Mouse (Mus musculus) erythroblast, adult 5-6 weeks (primary cell): ENCODE data around the gene Nkx2-9. TPM values are rescaled to one million over a fixed set of nuclear protein-coding genes. Genes with fewer than 3 reads are reported as not detected.
A peak's percentile ranks its signal among the peaks of the same experiment; 100 is the strongest.

Experiments
- ATAC-seq: replicated peaks from 2 replicates; pipeline ENCODE4 v1.8.0; 2016; ENCODE audit warnings: moderate number of reproducible peaks, mild to moderate bottlenecking, moderate TSS enrichment, inconsistent platforms; ENCODE audit not compliant: poor library complexity, low FRiP score, severe bottlenecking
- total RNA-seq, 2 experiments: library from RNA; stranded (forward) in 1 of 2; stranded (reverse) in 1 of 2; fragments of 150-400 nt in 1 of 2; fragments of 200-764, 138-1000 nt in 1 of 2; gene quantifications; 2 replicates each; pipeline versions ENCODE4 v1.2.3 to v1.2.4; 2015 to 2017; ENCODE audit warnings: low replicate concordance in 2 of 2

Gene Nkx2-9
- total RNA-seq (2015; ENCODE audit: low replicate concordance), result not detected in 2 replicates
- not detected in 2 replicates for total RNA-seq (2017; ENCODE audit: low replicate concordance)

DNA sequence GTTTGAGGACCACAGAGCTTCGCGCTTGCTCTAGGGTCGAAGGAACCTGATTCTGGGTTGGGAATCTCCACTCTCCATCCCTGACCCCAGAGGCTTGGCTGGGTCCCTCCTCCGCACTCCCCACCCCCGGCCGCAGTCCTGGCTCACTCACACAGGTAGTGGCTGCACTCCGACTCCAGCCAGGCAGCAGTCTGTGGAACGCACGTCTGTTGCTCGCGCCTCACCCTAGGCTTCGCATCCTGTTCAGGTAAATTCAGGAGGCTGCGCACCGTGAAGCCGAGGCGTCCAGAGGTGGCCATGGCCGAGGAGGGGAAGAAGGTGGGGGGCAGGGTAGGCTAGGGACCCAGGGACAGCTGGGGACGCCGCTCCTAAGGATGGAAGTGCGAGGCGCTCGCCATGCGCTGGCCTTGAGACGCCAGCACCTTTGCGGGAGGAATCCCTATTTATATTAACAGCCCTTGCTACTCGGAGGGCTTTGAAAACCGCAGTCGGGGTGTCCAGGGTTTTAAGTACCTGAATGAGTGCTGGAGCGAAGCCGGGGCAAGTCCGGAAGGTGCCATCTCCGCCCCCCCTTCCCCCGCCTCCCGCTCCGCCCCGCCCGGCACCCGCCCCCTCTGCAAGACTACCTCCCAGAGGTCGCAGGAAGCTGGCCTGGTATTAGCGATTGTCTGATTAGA, at the start of gene Nkx2-9:
TSS of gene Nkx2-9 (minus strand) at position 524 of the 677 bp plus-strand sequence.
- ATAC-seq, result 0 out of 2 replicates have a peak, but pooled peaks have one; percentile 46

DNA sequence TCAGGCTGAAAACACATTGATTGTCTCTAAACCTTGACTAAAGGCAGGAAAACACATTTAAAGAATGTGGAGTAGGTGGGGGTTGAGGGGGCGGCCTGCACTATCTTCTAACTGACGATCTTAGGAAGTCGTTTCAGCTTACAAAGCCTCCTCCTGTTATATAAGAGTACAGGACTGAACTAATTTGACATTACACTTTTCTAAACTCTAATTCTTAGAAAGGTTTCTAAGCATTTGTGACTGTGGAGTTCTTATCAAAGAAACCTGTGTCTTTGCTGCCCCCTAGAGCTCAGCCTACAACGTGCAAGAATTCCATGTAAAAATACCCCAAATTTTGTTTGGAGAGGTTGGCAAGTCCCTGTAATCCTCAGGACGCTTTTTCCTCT, 24.1 kb upstream of the Nkx2-9 start:
- ATAC-seq, result no peak

DNA sequence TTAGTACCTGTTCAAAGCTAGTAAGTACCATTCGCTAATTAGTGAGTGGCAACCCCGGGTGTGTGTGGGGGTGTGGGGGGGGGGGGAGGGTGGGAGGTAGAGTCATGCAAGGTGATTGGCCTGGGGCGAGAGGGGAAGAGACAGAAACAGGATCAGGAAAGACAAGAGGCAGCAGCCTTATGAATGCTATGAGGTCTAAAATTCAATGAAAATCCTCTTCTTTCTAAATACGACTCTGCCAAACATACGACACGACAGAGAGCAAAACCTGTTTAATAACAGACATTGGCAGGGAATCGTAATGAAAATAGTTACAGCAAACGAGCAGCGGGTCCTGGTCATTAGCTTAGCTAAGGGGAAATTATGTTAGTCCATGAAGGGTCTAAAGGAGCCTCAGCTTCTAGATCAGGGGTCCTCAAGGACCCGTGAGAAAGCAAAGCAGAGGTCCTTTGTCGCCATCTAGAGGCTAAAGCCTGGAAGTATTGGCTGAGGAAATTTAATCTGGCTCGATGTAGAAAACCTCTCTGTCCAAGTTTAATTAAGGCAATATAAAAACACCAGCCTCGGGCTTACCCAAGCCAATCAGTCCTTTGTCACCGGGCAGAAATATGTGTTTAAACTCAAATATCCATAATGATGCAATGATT, 23.6 kb upstream of the Nkx2-9 start:
- ATAC-seq, result no peak

DNA sequence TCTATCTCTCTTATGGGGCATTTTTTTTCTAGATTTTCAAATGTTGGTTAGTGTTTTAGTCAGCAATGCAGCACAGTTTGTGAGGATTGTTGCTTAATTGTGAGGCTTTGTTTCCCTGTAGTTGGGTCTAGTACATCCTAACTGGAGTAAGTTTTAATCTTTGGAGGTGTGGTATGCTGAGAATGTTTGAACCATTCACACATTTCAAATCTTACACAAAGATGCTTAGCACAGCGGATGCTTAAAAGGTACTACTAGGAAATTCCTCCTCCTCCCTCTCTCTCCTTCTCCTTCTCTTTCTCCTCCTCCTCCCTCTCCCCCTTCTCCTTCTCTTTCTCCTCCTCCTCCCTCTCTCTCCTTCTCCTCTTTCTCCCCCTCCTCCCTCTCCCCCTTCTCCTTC, 3.0 kb upstream of the Nkx2-9 start:
- ATAC-seq, result no peak

DNA sequence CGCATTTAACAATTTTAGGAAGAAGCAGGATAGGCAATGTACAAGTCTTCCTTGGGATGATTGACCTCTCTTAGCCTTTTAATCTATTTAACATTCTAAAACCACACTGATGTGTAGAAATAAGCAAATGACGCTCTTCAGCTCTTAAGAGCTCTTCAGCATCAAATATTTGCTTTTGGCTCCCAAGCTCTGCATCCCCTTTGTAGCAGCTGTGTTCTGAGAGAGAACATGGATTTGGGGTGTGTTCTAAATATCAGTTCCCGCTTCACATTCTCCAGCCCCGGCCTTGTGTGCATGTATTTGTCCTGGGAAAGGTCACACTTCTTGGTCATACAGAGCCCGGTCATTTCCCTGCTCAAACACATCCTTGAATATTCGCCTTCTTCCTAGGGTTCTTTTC, 2.3 kb upstream of the Nkx2-9 start:
- no peak for ATAC-seq

DNA sequence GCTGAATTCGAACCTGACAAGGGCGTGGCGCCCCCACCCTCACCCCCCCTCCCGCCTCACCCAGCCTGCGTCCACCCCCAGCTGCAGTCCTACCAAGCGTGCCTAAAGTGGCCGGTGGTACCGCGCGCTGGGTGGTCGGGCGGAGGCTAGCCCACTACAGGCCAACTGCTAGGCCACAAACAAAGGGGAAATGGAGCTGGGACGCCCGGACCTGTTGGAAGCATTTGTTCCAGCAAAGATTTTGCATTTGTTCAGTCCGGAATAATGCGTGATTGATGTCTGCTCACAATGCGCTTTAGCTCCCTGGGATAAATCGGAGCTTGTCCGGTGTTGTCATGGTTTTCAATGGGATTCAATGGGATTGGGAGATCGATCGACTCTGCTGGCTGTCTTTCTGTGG, 1.4 kb upstream of the Nkx2-9 start:
- no peak for ATAC-seq

DNA sequence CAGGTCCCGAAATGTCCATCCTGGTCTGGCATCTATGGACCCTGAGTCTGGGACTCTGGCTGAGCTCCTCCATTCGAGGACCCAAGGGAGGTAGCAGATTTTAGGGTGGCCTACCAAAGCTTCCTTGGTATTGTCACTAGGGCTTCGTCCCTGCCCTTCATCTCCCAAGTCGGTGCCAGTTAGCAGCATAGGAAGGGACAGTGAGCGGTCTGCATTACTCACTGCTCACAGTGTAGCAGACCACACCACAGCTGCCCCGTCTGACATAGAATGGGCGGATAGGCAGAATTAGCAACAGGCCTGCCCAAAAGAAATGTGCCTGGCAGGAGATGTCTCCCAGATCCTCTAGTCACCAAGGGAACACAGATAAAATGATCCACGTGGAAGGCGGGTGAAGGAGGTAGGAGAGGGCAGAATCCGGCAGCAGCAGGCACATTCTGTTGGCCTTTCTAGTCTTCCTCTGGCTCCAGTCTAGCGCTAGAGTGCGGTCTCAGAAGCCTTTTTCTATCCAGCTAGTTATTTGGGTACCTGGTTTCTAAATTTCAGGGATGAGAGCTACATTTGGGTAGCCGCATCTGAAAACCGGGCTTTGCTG, 929 bp upstream of the Nkx2-9 start:
- no peak for ATAC-seq

DNA sequence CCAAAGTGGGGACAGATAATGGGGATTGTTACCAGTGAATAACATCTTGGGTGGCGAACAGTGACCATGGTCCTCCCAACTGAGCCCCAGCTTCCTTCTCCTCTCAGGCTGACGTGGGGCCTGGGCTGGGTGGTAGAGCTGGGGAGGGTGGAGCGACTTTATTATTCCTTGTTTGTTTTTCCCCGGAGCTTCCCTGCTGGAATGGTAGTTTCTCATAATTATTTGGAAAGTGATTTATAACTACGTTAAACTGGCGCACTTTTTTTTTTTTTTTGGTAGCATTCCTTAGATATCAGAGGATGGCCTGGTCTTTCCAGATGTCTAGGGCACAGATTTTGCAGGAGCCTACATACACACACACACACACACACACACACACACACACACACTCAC, 350 bp upstream of the Nkx2-9 start:
- ATAC-seq, result no peak

DNA sequence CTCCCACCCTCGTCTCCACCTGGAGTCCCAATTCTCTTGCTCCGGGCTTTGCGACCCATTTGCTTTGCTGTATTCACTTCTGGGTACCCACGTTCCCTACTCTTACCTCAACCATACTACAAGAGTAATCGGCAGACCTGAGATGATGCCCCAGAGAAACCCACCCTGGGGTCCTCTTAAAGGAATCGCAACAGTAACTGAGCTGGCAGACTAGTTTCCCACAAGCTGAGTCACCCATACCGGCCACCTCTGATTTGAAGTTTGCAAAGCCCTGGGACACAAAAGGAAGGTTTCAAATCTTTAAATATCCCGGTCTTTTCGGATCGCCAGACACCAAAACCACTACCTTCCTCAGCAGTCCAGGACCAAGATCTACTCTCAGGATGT, 742 bp downstream of the Nkx2-9 start:
- no peak for ATAC-seq

DNA sequence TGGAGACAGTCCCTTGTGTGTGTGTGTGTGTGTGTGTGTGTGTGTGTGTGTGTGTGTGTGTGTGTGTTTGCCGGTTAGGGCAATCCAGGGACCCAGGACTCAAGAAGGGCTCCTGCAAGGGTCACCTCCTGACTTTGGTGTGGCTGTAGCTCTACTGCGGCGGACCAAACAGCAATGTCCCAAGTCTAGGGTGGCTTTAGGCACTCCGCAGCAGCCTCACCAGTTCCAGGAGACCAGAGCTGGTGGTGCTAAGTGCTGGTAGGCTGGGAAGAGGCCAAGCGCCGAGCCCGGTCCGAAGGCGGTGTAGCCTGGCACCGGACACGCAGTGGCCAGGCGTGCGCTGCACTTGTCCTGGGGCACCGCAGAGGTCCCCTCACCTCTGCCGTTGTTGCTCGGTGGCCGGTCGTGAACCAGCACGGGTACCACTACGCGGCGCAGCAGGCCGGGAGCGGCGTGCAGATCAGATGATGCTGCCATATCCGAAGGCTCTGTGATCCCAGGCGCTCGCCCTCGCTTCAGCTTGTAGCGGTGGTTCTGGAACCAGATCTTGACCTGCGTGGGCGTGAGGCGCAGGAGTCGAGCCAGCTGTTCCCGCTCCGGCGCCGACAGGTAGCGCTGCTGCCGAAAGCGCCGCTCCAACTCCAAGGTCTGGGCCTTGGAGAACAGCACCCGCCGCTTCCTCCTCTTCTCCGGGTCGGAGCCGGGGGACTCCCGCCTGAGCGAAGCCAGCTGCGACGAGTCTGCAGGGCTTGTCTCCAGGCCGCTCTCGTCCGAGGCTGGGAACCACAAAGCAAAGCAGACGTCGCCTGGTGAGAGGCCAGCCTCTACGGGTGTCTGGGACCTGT, 1.4 kb downstream of the Nkx2-9 start:
- ATAC-seq, result no peak

DNA sequence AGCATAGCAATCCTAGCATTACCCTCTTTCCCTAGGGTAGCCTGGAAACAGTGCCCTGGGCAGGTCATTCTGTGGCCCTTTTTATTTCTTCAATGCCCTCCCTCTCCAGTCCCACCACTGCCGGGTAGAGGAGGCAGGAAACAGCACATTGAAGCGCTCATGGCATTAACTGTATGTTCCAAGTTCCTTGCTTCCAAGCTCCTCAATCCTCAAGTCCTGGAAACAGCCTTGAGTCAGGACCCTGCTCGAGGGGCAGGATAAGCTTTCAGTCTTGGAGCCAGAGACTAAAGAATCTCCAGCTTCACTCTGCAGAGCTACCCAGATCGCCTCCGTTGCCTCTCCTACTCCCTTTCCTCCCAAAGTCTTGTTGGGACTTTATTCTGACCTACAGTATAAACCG, 2.2 kb downstream of the Nkx2-9 start:
- no peak for ATAC-seq

DNA sequence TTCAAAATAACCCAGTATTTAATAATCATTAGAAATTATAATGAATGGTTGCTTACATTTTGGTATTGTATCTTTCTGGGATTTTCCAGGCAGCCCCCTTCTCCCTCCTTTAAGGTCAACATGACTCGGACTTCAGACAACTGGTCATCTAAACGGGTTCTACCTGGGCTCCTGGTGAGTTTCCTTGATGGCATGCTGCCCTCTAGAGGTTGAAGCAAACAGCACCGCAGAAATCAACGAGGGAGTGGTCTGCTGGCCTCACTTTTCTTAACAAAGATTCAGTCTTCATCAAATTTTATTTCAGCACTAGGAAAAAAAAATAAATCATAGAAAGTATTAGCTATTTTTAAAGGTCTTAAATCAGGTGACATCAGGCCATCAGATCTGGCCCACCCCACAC, 21.4 kb downstream of the Nkx2-9 start:
- ATAC-seq, result no peak

DNA sequence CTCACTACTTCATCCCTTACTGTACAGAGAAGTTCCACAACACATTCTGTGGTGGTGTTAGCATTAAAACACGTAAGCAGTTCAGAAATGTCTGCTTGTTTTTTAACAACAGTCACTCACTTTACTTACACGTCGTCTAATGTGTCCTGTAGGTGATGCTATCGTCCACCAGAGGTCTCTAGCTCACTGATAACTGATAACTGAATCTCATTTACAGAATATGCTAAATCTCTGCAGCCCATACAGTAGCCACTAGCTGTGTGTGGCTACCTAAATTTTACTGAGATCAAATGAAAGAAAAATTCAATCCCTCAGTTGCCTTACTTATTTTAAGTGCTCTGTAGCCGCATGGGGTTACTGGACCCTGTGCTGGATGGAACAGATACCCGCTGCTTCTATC, 25.3 kb downstream of the Nkx2-9 start:
- ATAC-seq, result no peak

Other genes starting within 250 kb of the Nkx2-9 start
- gene Nkx2-1, start 76.4 kb downstream of the Nkx2-9 start, total RNA-seq (2015; ENCODE audit: low replicate concordance), result not detected in 2 replicates
- gene Nkx2-1, start 76.4 kb downstream of the Nkx2-9 start, total RNA-seq (2017; ENCODE audit: low replicate concordance), result not detected in 2 replicates
- gene Pax9, start 78.5 kb upstream of the Nkx2-9 start, total RNA-seq (2015; ENCODE audit: low replicate concordance), result not detected in 2 replicates
- gene Pax9, start 78.5 kb upstream of the Nkx2-9 start, total RNA-seq (2017; ENCODE audit: low replicate concordance), result 0.84 TPM in 1 of 2 replicates, not detected in the other